Mouse (Mus musculus) frontal cortex, postnatal 10 days (tissue): ENCODE results near the gene Gbf1.
A peak's percentile ranks its signal among the peaks of the same experiment; 100 is the strongest.

Source experiments
- DNase-seq, 2 experiments: peaks; one replicate each; pipeline ENCODE4 v3.0.0; 2022; ENCODE audit warnings: low spot score in 2 of 2, mixed read lengths in 1 of 2

Gene Gbf1

GRCm38 (mm10) chr19:46314872-46315742 is 162.8 kb downstream of the Gbf1 start:
- DNase-seq = peak in 1 of 2 experiments; percentile 5

- peak in 1 of 2 experiments; percentile 11 for DNase-seq
Observed at GRCm38 (mm10) chr19:46315752-46316610, 163.7 kb downstream of the Gbf1 start.

GRCm38 (mm10) chr19:46316846-46317545 is 164.7 kb downstream of the Gbf1 start:
- DNase-seq = peak; percentile 70 to 75

- DNase-seq = peak in 1 of 2 experiments; percentile 34
Observed at GRCm38 (mm10) chr19:46317546-46317885, 165.2 kb downstream of the Gbf1 start.

- DNase-seq = peak; percentile 57
Observed at GRCm38 (mm10) chr19:46318031-46318471, 165.7 kb downstream of the Gbf1 start.

- peak; percentile 83 to 90 for DNase-seq
Observed at GRCm38 (mm10) chr19:46318586-46319378, 166.5 kb downstream of the Gbf1 start.

GRCm38 (mm10) chr19:46320076-46320785 is 167.9 kb downstream of the Gbf1 start:
- peak in 1 of 2 experiments; percentile 11 for DNase-seq

- DNase-seq = peak; percentile 62 to 71
Observed at GRCm38 (mm10) chr19:46321101-46321943, 169.0 kb downstream of the Gbf1 start.

- peak in 1 of 2 experiments; percentile 30 for DNase-seq
Observed at GRCm38 (mm10) chr19:46322144-46322995, 170.1 kb downstream of the Gbf1 start.

- peak in 1 of 2 experiments; percentile 34 for DNase-seq
Observed at GRCm38 (mm10) chr19:46322996-46323572, 170.8 kb downstream of the Gbf1 start.

- peak in 1 of 2 experiments; percentile 5 for DNase-seq
Observed at GRCm38 (mm10) chr19:46323716-46324115, 171.4 kb downstream of the Gbf1 start.

- peak in 1 of 2 experiments; percentile 14 for DNase-seq
Observed at GRCm38 (mm10) chr19:46324366-46324765, 172.1 kb downstream of the Gbf1 start.

GRCm38 (mm10) chr19:46324918-46325317 is 172.6 kb downstream of the Gbf1 start:
- no peak for DNase-seq

- DNase-seq = peak in 1 of 2 experiments; percentile 46
Observed at GRCm38 (mm10) chr19:46326019-46326755, 173.9 kb downstream of the Gbf1 start.

GRCm38 (mm10) chr19:46326756-46327305 is 174.5 kb downstream of the Gbf1 start, which contains the start of gene Psd:
TSS of gene Psd (minus strand) at chr19:46327156.
- DNase-seq = peak in 1 of 2 experiments; percentile 70

GRCm38 (mm10) chr19:46327531-46328064 is 175.3 kb downstream of the Gbf1 start:
- DNase-seq = no peak
